Mouse (Mus musculus) olfactory bulb, adult 2 months (tissue): ENCODE data around the gene Rpusd3. TPM values are rescaled to one million over a fixed set of nuclear protein-coding genes. Genes with fewer than 3 reads are reported as not detected.

Experiments
- H3K27ac ChIP-seq: fragments of 200-500 bp; 2 replicates; pipeline ENCODE4 v1.5.1; 2012; ENCODE audit warnings: low read depth, low read length; ENCODE audit not compliant: insufficient read depth
- H3K4me1 ChIP-seq: fragments of 200-500 bp; 2 replicates; pipeline ENCODE4 v1.6.1; 2012; ENCODE audit warnings: low read length; ENCODE audit not compliant: control insufficient read depth, insufficient read depth
- H3K4me3 ChIP-seq: fragments of 200-500 bp; 2 replicates; pipeline ENCODE4 v1.5.1; 2012; ENCODE audit warnings: mild to moderate bottlenecking, low read depth, low read length, moderate library complexity; ENCODE audit not compliant: insufficient read depth
- CTCF ChIP-seq: fragments of 200-500 bp; IDR thresholded peaks from 2 replicates; pipeline ENCODE4 v1.5.1; 2012; ENCODE audit warnings: low read depth, mild to moderate bottlenecking, low read length, moderate library complexity; ENCODE audit not compliant: insufficient read depth
- POLR2A ChIP-seq: fragments of 200-500 bp; IDR thresholded peaks from 2 replicates; pipeline ENCODE4 v1.6.1; 2012; ENCODE audit warnings: mild to moderate bottlenecking, low read depth, low read length, moderate library complexity; ENCODE audit not compliant: insufficient read depth
- WGBS: fragments of 180-500 bp; shearing (Covaris S2); methylation state at CpG from one replicate; pipeline ENCODE4 v1.1.7; 2018; 5-methylcytosine and 5-hydroxymethylcytosine counted together
- polyA plus RNA-seq: library from polyadenylated mRNA; stranded (reverse); fragments of >200 nt; gene quantifications from 2 replicates; pipeline ENCODE4 v1.2.4, GENCODE M21; 2012; ENCODE audit warnings: low replicate concordance; ENCODE audit not compliant: missing spikeins, insufficient read depth, insufficient read length

Rpusd3 gene
- polyA plus RNA-seq, result not detected in 2 replicates

DNA sequence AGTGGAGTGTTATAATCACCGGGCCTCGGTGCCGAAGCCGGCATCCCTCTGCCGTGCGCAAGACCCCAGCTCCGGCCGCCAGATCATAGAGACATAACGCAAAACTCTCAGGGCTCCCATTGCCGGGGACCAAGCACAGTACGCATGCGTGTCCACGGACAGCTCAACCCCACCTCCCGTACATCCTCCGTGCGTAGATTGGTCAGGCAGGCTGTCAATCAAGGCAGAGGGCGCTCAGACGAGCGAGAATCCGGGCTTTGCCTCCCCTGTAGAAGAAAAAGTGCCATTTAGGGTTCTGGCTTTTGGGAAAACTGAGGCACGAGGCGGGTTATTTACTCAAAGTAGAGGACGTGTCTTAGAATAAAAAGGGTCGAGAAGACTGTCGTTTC, at the start of gene Rpusd3:
Rpusd3 (minus strand) TSS at position 142 of the 389 bp plus-strand sequence.
- Histone ChIP-seq H3K27ac (peak within 1 kb of the TSS; percentile 43), H3K4me1 (peaks cover 21% of the 10 kb centered on the region), H3K4me3 (peak within 1 kb of the TSS; percentile 68)
- no peak for TF ChIP-seq CTCF
- peak; percentile 78 for TF ChIP-seq POLR2A
- under 1% methylated on average over 25 of the region's 25 CpGs for WGBS

DNA sequence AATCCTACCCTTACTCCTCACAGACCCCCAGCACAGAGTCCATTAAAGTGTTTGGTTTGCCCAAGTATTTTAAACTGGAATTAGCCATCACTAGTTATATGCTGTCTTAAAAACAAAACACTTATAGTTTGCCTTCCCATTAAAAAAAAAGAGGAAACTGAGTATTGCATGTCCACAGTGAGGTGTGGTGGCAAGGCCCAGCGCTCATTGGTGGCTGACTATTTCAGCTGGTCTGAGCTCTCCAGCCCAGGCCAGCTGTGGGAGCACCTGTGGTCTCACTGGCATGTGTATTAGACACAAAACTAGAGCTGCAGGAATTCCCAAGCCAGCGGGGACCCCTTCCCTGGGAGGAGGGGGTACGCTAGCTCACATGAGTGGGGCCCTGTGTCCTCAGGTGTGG, 49.4 kb upstream of the Rpusd3 start:
- Histone ChIP-seq H3K4me3 (no peak overlapping the region), H3K27ac (no peak overlapping the region), H3K4me1 (peaks cover 11% of the 10 kb centered on the region)
- TF ChIP-seq POLR2A, result no peak
- no peak for TF ChIP-seq CTCF
- WGBS, result 72% methylated on average over 3 of the region's 3 CpGs

DNA sequence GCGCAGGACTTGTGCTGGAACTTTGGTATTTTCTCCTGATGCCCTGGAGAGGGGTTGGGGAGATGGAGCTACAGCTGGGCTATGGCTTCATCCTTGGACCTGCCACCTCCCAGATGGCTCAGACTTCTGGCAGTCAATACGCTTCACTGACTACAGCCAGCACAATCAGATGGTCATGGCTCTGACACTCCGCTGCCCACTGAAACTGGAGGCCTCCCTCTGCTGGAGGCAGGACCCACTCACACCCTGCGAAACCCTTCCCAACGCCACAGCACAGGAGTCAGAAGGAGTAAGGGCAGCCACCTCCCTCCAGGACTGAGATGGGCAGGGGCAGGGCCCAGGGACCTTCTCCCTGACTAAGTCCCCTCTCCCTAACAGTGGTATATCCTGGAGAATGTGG, 46.5 kb upstream of the Rpusd3 start:
- H3K4me1 ChIP-seq, result peaks cover 11% of the 10 kb centered on the region
- no peak overlapping the region for H3K27ac ChIP-seq
- no peak overlapping the region for H3K4me3 ChIP-seq
- TF ChIP-seq POLR2A, result no peak
- TF ChIP-seq CTCF, result no peak
- WGBS, result 55% methylated on average over 5 of the region's 5 CpGs

DNA sequence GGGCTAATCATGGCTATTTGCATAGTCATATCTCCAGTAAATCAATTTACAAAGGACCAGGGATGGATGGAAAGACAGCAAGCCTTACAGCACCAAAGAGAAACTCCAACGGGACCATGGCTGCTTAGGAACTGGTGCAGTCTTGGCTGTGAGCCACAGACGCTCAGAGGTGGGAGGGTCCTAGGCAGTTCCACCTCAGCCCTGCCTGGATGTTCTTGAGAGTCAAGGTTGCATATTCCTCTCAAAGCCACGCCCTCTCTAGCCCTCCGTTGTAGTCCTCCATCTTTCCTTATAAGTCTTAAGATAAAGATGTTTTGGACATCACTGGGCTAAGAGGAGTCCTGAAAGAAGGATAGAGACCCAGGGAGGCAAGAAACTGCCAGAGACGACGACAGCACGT, 44.9 kb upstream of the Rpusd3 start:
- 63% methylated on average over 7 of the region's 7 CpGs for WGBS
- no peak for TF ChIP-seq POLR2A
- TF ChIP-seq CTCF, result no peak
- H3K4me3 ChIP-seq, result no peak overlapping the region
- no peak overlapping the region for H3K27ac ChIP-seq
- H3K4me1 ChIP-seq, result no peaks in the 10 kb centered on the region

DNA sequence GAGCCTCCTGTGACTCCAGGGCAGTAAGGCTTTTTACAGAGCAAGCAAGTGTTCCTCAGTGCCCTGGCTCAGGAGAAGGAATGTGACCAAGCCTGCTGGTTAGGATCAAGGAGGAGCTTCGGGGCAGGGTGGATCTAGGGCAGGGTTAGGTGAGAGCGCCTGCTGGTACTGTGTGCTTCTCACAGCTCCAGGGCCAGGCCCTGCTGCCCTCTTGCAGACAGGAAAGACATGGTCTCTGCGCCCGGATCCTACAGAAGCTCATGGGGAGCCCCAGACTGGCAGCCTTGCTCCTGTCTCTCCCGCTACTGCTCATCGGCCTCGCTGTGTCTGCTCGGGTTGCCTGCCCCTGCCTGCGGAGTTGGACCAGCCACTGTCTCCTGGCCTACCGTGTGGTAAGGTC, 39.5 kb upstream of the Rpusd3 start:
- 68% methylated on average over 10 of the region's 10 CpGs for WGBS

DNA sequence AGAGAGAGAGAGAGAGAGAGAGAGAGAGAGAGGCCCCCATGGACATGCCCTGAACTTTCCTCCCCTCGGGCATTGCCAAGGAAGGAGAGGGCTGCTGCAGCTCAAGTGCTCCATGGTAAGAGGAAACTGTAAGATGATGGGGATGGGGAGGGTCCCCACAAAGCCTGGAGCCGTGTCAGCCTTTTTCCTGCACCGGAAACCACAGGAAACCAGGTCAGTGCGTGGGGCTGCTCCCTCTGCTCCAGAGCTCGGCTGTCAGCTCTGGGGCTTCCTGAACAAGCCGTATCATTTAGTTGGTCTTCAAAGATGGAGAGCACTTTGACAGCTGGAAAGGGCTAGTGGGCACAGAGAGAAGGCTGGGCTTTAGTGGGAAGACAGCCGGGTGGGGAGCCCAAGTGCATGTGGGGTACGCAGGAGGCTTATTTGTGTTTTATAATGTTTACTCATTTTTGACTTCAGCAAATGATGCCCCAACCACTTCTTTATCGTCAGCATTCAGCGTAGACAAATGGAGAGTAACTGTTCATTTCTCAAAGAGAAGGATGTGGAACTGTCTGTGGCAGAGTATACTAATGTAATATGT, 38.9 kb upstream of the Rpusd3 start, which contains the start of gene Il17re:
Il17re (plus strand) TSS at position 533 of the 583 bp plus-strand sequence.
- H3K4me1 ChIP-seq, result no peaks in the 10 kb centered on the region
- H3K4me3 ChIP-seq, result no peak within 1 kb of the TSS
- WGBS, result 82% methylated on average over 10 of the region's 10 CpGs
- no peak within 1 kb of the TSS for H3K27ac ChIP-seq
- TF ChIP-seq POLR2A, result no peak
- TF ChIP-seq CTCF, result no peak

More for the DNA sequence above, 39.5 kb upstream of the Rpusd3 start:
- TF ChIP-seq POLR2A, result no peak
- TF ChIP-seq CTCF, result no peak
- Histone ChIP-seq H3K27ac (no peak overlapping the region), H3K4me3 (no peak overlapping the region), H3K4me1 (no peaks in the 10 kb centered on the region)

DNA sequence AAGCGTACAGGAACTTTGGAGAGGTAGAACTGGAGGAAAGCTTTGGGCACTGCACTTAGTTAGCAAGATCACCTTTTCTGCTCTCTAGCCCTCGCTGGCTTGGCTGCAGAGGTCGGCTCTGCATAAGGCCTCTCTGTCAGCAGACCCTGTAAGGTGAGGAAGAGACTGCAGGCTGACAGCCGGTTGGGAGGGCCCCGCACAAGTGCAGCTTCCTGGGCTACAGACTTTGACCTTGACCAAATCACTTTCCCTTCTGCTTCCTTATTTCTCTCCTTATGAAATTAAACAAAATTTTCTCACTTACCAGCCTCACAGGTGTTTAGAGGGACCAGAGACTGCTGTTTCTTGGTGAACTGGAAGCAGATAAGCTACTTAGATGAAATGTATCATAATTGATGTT, 35.9 kb upstream of the Rpusd3 start:
- Histone ChIP-seq H3K4me1 (no peaks in the 10 kb centered on the region), H3K4me3 (no peak overlapping the region), H3K27ac (no peak overlapping the region)
- TF ChIP-seq POLR2A (no peak), CTCF (no peak)
- 75% methylated on average over 5 of the region's 5 CpGs for whole genome bisulfite sequencing

DNA sequence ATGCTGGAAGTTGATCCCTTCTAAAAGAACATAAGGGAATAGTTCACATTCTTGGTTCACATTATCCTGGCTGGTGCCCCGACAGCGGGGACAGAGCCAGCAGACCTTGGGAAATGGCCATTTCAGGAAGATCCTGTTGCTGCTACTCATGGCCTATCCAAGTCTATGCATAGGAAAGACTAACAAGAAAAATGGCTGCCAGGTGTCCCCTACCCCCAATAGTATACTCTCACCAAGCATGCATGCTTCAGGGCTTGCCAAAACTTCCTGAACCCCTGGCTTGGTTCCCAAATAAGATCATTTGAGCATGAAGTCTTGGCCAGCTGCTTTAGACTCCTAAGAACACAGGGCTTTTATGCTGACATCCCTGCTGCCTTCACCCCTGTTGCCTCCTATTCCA, 32.7 kb upstream of the Rpusd3 start:
- WGBS, result 33% methylated on average over 2 of the region's 2 CpGs
- TF ChIP-seq CTCF (no peak), POLR2A (no peak)
- no peak overlapping the region for H3K27ac ChIP-seq
- no peak overlapping the region for H3K4me3 ChIP-seq
- no peaks in the 10 kb centered on the region for H3K4me1 ChIP-seq

DNA sequence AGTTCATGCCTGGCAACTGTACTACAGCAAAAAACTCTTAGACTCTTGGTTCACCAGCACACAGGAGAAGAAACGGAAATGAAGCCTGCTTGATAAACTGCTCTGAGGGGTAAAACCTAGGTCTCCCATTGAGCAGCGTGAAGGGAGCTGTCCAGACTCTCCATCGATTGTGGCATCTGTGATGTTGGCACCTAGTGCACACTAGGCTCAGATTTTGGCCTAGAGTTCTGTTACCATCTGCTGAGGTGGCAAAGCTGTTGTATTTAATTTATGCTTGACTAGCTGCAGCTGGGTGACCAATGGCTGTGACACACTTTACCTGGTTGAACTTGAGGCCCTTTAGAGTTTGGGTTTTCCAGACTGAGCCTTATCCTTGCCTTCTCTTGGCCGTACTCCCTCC, 28.5 kb upstream of the Rpusd3 start:
- H3K27ac ChIP-seq, result no peak overlapping the region
- H3K4me1 ChIP-seq, result peaks cover 4% of the 10 kb centered on the region; the same call in 1 of the 2 replicates
- TF ChIP-seq POLR2A, result no peak
- no peak for TF ChIP-seq CTCF
- H3K4me3 ChIP-seq, result no peak overlapping the region
- 95% methylated on average over 4 of the region's 4 CpGs for WGBS
